Mouse (Mus musculus) ES-E14 (cell line): ENCODE data around the gene Cers5.

Source experiments
- CHD2 ChIP-seq: IDR thresholded peaks from 2 replicates; pipeline ENCODE4 v1.6.1; 2014; ENCODE audit warnings: mild to moderate bottlenecking, low read depth, low read length, inconsistent platforms
- ZC3H11A ChIP-seq: IDR thresholded peaks from 2 replicates; pipeline ENCODE4 v1.6.1; 2012; ENCODE audit warnings: low read depth, mild to moderate bottlenecking, inconsistent platforms, low read length, borderline replicate concordance
- ZNF384 ChIP-seq: IDR thresholded peaks from 2 replicates; pipeline ENCODE4 v1.6.1; 2012; ENCODE audit warnings: low read depth, low read length, inconsistent platforms

- TF ChIP-seq ZC3H11A (no peak), CHD2 (no peak), ZNF384 (no peak)
These were observed 15.0 kb upstream of the Cers5 start for GRCm38 (mm10) chr15:99787625-99788120.
